Mouse (Mus musculus) liver, adult 2 months (tissue): Measurements from ENCODE around the gene Etfb.

Experiments used
- CTCF ChIP-seq: fragments of 200-500 bp; IDR thresholded peaks from 2 replicates; pipeline ENCODE4 v1.5.1; 2011; ENCODE audit warnings: low read depth, low read length, control low read depth
- POLR2A ChIP-seq: fragments of 200-500 bp; IDR thresholded peaks from 2 replicates; pipeline ENCODE4 v1.6.1; 2011; ENCODE audit warnings: low read length, control low read depth; ENCODE audit not compliant: insufficient read depth; ENCODE audit errors: extremely low read depth

GRCm38 (mm10) chr7:43482090-43482716 is 38.3 kb downstream of the Etfb start:
- TF ChIP-seq POLR2A (no peak), CTCF (no peak)
